Comparison of ENCODE assay signal across 16 mouse cellular contexts in the genomic region with DNA sequence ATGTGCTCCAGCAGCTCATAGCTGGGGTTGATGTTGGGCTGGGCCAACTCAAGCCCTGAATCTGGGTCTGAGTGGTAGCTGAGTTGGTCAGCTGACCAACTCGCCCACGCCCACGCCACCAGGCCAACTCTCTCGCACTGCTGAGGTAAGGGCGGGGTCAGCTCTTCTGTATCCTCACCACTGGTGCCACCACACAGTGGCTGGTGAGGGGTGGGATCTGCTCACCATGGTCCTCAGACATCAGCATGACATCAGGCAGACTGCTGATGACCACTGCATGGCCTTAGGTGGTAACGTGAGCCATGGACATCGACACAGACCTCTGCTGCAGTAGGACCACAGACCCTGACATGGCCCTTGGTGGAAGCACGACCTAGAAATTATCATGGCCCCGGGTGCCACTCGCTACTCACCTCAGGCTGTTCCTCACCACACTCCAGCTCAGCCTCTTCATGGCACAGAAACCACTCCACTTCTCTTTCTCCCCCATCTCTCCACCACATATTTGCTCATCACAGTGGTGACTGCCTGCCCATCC.
"Had no signal": no experiment of that assay in that cellular context is flagged by ENCODE, and none has a peak within 500 bp of the region (broad histone marks: within the 10 kb centered on the region; RNA-seq: fewer than 3 reads in every experiment).

No protein-coding gene starts in this region.

- H3K4me3 ChIP-seq: limb, embryonic 13.5 days; midbrain, embryonic 10.5 days; midbrain, embryonic 15.5 days; neural tube, embryonic 13.5 days; stomach, embryonic 15.5 days had no signal

- H3K27ac ChIP-seq: kidney, postnatal 0 days; limb, embryonic 13.5 days; liver, embryonic 14.5 days; midbrain, embryonic 10.5 days; midbrain, embryonic 15.5 days; neural tube, embryonic 13.5 days; stomach, embryonic 15.5 days had no signal

- H3K4me1 ChIP-seq: limb, embryonic 13.5 days; midbrain, embryonic 10.5 days; midbrain, embryonic 15.5 days; neural tube, embryonic 13.5 days had no signal

- ATAC-seq: midbrain, embryonic 15.5 days had no signal

- H3K36me3 ChIP-seq: midbrain, embryonic 15.5 days had no signal

- H3K27me3 ChIP-seq: limb, embryonic 13.5 days; midbrain, embryonic 15.5 days; neural tube, embryonic 13.5 days; stomach, embryonic 15.5 days had no signal

- DNase-seq: kidney, adult 11 months; kidney, adult 9 months; kidney, postnatal 36 days; layer of hippocampus, adult 9-11 months; layer of hippocampus, postnatal 36 days; lung, adult 18-20 months; lung, postnatal 14 days; right cerebral cortex, postnatal 14 days; thymus, postnatal 36 days had no signal

- H3K4me2 ChIP-seq: limb, embryonic 13.5 days; midbrain, embryonic 15.5 days; neural tube, embryonic 13.5 days; stomach, embryonic 15.5 days had no signal

- H3K9me3 ChIP-seq: limb, embryonic 13.5 days; midbrain, embryonic 10.5 days; midbrain, embryonic 15.5 days; neural tube, embryonic 13.5 days; stomach, embryonic 15.5 days had no signal

- H3K9ac ChIP-seq: limb, embryonic 13.5 days; liver, embryonic 14.5 days; midbrain, embryonic 15.5 days; neural tube, embryonic 13.5 days; stomach, embryonic 15.5 days had no signal
